Mouse (Mus musculus) neural tube, embryonic 14.5 days (tissue): Measurements from ENCODE around the gene Mast3. TPM values are rescaled to one million over a fixed set of nuclear protein-coding genes. Genes with fewer than 3 reads are reported as not detected.

Experiments used
- ATAC-seq: fragments of 200-750 bp; cut with Nextera tagmentation; 2 replicates; pipeline ENCODE4 v1.8.0; 2017; ENCODE audit warnings: low read depth, mild to moderate bottlenecking, moderate TSS enrichment, moderate library complexity
- H3K27ac ChIP-seq: fragments of 300-500 bp; sonication (generic); 2 replicates; pipeline ENCODE4 v1.5.1; 2014; ENCODE audit warnings: low read depth, mild to moderate bottlenecking, control low read depth, low read length, moderate library complexity, mixed read lengths
- H3K27me3 ChIP-seq: fragments of 300-500 bp; sonication (generic); 2 replicates; pipeline ENCODE4 v1.6.1; 2014; ENCODE audit warnings: low read length; ENCODE audit not compliant: control insufficient read depth, insufficient read depth
- H3K36me3 ChIP-seq: fragments of 300-500 bp; sonication (generic); 2 replicates; pipeline ENCODE4 v1.6.1; 2014; ENCODE audit warnings: low read length, mixed read lengths; ENCODE audit not compliant: control insufficient read depth, insufficient read depth
- H3K4me1 ChIP-seq: fragments of 300-500 bp; sonication (generic); 2 replicates; pipeline ENCODE4 v1.6.1; 2014; ENCODE audit warnings: low read length; ENCODE audit not compliant: control insufficient read depth, insufficient read depth
- H3K4me2 ChIP-seq: fragments of 300-500 bp; sonication (generic); 2 replicates; pipeline ENCODE4 v1.6.1; 2014; ENCODE audit warnings: mild to moderate bottlenecking, low read depth, low read length, control low read depth
- H3K4me3 ChIP-seq: fragments of 300-500 bp; sonication (generic); 2 replicates; pipeline ENCODE4 v1.5.1; 2014; ENCODE audit warnings: low read depth, low read length, control low read depth, mixed read lengths
- H3K9ac ChIP-seq: fragments of 300-500 bp; sonication (generic); replicated peaks from 2 replicates; pipeline ENCODE4 v1.6.1; 2014; ENCODE audit warnings: low read depth, mild to moderate bottlenecking, control low read depth, low read length, mixed read lengths
- H3K9me3 ChIP-seq: fragments of 300-500 bp; sonication (generic); 2 replicates; pipeline ENCODE4 v1.6.1; 2016; ENCODE audit warnings: low read length; ENCODE audit not compliant: control insufficient read depth
- WGBS: fragments of 180-500 bp; shearing (Covaris S2); extraction: QIAGEN DNeasy Blood & Tissue Kit; methylation state at CpG from one replicate; pipeline ENCODE4 v1.1.7; 2014; 5-methylcytosine and 5-hydroxymethylcytosine counted together
- polyA plus RNA-seq: library from polyadenylated mRNA; unstranded; fragments of >200 nt; fragmentation: Nextera tagmentation; extraction: Ambion mirVana; gene quantifications from 2 replicates; pipeline ENCODE4 v1.2.1, GENCODE M21; 2014

The Mast3 gene
- polyA plus RNA-seq, 1 experiment from 2014 or later = 23.4 TPM

GRCm38 (mm10) chr8:70838654-70839407 is 34.0 kb upstream of the Mast3 start:
- WGBS = 2% methylated on average over 65 of the region's 66 CpGs

GRCm38 (mm10) chr8:70836666-70837065 is 31.8 kb upstream of the Mast3 start:
- Histone ChIP-seq H3K4me1 (no peaks in the 10 kb centered on the region), H3K27me3 (no peaks in the 10 kb centered on the region), H3K4me2 (no peak overlapping the region), H3K4me3 (no peak overlapping the region), H3K9ac (no peak overlapping the region), H3K36me3 (no peaks in the 10 kb centered on the region), H3K9me3 (no peaks in the 10 kb centered on the region), H3K27ac (no peak overlapping the region)
- 89% methylated on average over 12 of the region's 12 CpGs for WGBS
- ATAC-seq = no peak

More at GRCm38 (mm10) chr8:70838654-70839407, 34.0 kb upstream of the Mast3 start:
- H3K27ac ChIP-seq = peak overlapping the region; percentile 87
- H3K9me3 ChIP-seq = no peaks in the 10 kb centered on the region
- peak overlapping the region; percentile 59 for H3K4me3 ChIP-seq
- peak; percentile 71 for ATAC-seq
- no peaks in the 10 kb centered on the region for H3K4me1 ChIP-seq
- H3K36me3 ChIP-seq = no peaks in the 10 kb centered on the region
- peak overlapping the region; percentile 67 for H3K9ac ChIP-seq
- no peaks in the 10 kb centered on the region for H3K27me3 ChIP-seq
- H3K4me2 ChIP-seq = peak overlapping the region; percentile 63

GRCm38 (mm10) chr8:70834071-70834470 is 29.2 kb upstream of the Mast3 start:
- Histone ChIP-seq H3K9ac (no peak overlapping the region), H3K4me2 (no peak overlapping the region), H3K4me1 (no peaks in the 10 kb centered on the region), H3K27me3 (no peaks in the 10 kb centered on the region), H3K27ac (no peak overlapping the region), H3K4me3 (no peak overlapping the region), H3K36me3 (no peaks in the 10 kb centered on the region), H3K9me3 (no peaks in the 10 kb centered on the region)
- ATAC-seq = no peak
- 100% methylated on average over 3 of the region's 3 CpGs for WGBS

GRCm38 (mm10) chr8:70833520-70833919 is 28.7 kb upstream of the Mast3 start:
- WGBS = 42% methylated on average over 15 of the region's 15 CpGs
- H3K4me3 ChIP-seq = no peak overlapping the region
- H3K4me1 ChIP-seq = no peaks in the 10 kb centered on the region
- H3K36me3 ChIP-seq = no peaks in the 10 kb centered on the region
- no peak overlapping the region for H3K4me2 ChIP-seq
- H3K27ac ChIP-seq = no peak overlapping the region
- H3K9ac ChIP-seq = peak overlapping the region; percentile 21; the same call in 1 of the 2 replicates
- H3K27me3 ChIP-seq = no peaks in the 10 kb centered on the region
- H3K9me3 ChIP-seq = no peaks in the 10 kb centered on the region
- no peak for ATAC-seq

GRCm38 (mm10) chr8:70833018-70833482 is 28.2 kb upstream of the Mast3 start:
- WGBS = 32% methylated on average over 9 of the region's 9 CpGs
- peak; percentile 23; the same call in 1 of the 2 replicates for ATAC-seq
- H3K27ac ChIP-seq = no peak overlapping the region

GRCm38 (mm10) chr8:70832371-70832770 is 27.5 kb upstream of the Mast3 start:
- no peaks in the 10 kb centered on the region for H3K4me1 ChIP-seq
- H3K9me3 ChIP-seq = no peaks in the 10 kb centered on the region
- no peaks in the 10 kb centered on the region for H3K36me3 ChIP-seq
- no peak for ATAC-seq
- no peak overlapping the region for H3K27ac ChIP-seq
- H3K4me3 ChIP-seq = no peak overlapping the region
- WGBS = 60% methylated on average over 11 of the region's 11 CpGs
- no peak overlapping the region for H3K4me2 ChIP-seq
- H3K9ac ChIP-seq = no peak overlapping the region
- no peaks in the 10 kb centered on the region for H3K27me3 ChIP-seq

More at GRCm38 (mm10) chr8:70833018-70833482, 28.2 kb upstream of the Mast3 start:
- Histone ChIP-seq H3K9me3 (no peaks in the 10 kb centered on the region), H3K9ac (peak overlapping the region; percentile 21; the same call in 1 of the 2 replicates), H3K27me3 (no peaks in the 10 kb centered on the region), H3K4me2 (no peak overlapping the region), H3K4me1 (no peaks in the 10 kb centered on the region), H3K4me3 (no peak overlapping the region), H3K36me3 (no peaks in the 10 kb centered on the region)

- no peak overlapping the region for H3K4me2 ChIP-seq
- no peak overlapping the region for H3K27ac ChIP-seq
- 88% methylated on average over 8 of the region's 8 CpGs for WGBS
- H3K4me3 ChIP-seq = no peak overlapping the region
- no peak for ATAC-seq
- no peak overlapping the region for H3K9ac ChIP-seq
- no peaks in the 10 kb centered on the region for H3K4me1 ChIP-seq
- no peaks in the 10 kb centered on the region for H3K36me3 ChIP-seq
- H3K9me3 ChIP-seq = no peaks in the 10 kb centered on the region
- H3K27me3 ChIP-seq = no peaks in the 10 kb centered on the region
Measured at GRCm38 (mm10) chr8:70831517-70831916, 26.7 kb upstream of the Mast3 start.

- no peak overlapping the region for H3K4me3 ChIP-seq
- no peaks in the 10 kb centered on the region for H3K4me1 ChIP-seq
- H3K27ac ChIP-seq = no peak overlapping the region
- no peak for ATAC-seq
- H3K27me3 ChIP-seq = no peaks in the 10 kb centered on the region
- no peak overlapping the region for H3K4me2 ChIP-seq
- no peaks in the 10 kb centered on the region for H3K36me3 ChIP-seq
- 93% methylated on average over 1 of the region's 1 CpGs for WGBS
- no peak overlapping the region for H3K9ac ChIP-seq
- no peaks in the 10 kb centered on the region for H3K9me3 ChIP-seq
Measured at GRCm38 (mm10) chr8:70827796-70828195, 22.9 kb upstream of the Mast3 start.

GRCm38 (mm10) chr8:70827010-70827409 is 22.2 kb upstream of the Mast3 start:
- no peak for ATAC-seq
- WGBS = 93% methylated on average over 2 of the region's 2 CpGs

More at GRCm38 (mm10) chr8:70827010-70827409, 22.2 kb upstream of the Mast3 start:
- no peak overlapping the region for H3K4me3 ChIP-seq
- no peak overlapping the region for H3K9ac ChIP-seq
- H3K36me3 ChIP-seq = no peaks in the 10 kb centered on the region
- H3K27ac ChIP-seq = no peak overlapping the region
- no peak overlapping the region for H3K4me2 ChIP-seq
- no peaks in the 10 kb centered on the region for H3K4me1 ChIP-seq
- no peaks in the 10 kb centered on the region for H3K9me3 ChIP-seq
- no peaks in the 10 kb centered on the region for H3K27me3 ChIP-seq
